Mouse (Mus musculus): Measurements from ENCODE around the gene Arhgef3.
"Not testable (repeated sequence)": the region's sequence is repeated elsewhere in the genome, so short reads cannot be mapped to it uniquely, and the experiment has no call there.

Arhgef3 gene

DNA sequence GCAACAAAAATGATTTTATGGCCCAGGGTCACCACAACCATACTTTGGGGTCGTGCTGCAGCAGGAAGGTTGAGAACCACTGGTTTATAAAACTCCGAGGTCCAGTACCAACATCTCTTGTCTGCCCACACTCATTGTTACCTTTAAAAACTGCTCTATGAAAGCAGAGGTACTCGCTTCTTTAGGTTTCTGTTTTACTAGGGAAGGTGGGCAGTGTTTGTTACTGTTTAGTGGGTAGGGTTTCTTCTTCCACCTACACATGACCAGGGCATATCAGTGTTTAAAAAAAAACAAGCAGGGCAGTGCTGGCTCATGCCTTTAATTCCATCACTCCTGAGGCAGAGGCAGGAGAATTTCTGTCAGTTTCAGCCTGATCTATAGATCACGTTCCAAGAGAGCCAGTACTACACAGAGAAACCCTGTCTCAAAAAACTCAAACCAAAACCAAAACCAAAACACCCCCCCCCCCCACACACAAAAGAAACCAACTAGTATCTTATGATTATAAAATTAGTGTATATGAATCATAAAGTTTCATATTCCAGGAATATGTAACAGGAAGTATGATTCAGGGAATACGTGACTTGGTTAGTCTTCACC, 83.9 kb downstream of the Arhgef3 start:
- DNase-seq (ENCODE audit: low read depth) = no peak

- DNase-seq (ENCODE audit: low read depth) = no peak
Observed at GRCm38 (mm10) chr14:27199119-27199518, 84.4 kb downstream of the Arhgef3 start.

DNA sequence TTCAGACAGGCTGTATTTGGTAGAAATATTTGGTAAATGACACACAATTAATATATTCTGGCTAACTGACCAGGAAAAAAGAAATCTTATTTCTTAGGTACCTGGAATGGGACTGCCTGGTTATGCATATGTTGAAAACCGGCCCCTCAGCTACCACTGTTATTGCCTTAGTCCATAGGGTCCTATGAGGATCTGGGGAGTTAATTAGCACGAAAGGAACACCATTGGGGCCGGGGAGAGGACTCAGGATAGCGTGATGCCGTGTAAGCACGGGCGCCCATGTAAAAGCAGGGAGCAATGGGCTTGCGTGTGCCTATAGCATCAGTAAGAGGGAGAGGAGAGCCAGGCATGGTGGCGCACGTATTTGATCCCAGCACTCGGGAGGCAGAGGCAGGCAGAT, 85.2 kb downstream of the Arhgef3 start:
- DNase-seq (ENCODE audit: low read depth) = no peak

- no peak for DNase-seq (ENCODE audit: low read depth)
Observed at GRCm38 (mm10) chr14:27200743-27201576, 86.3 kb downstream of the Arhgef3 start.

DNA sequence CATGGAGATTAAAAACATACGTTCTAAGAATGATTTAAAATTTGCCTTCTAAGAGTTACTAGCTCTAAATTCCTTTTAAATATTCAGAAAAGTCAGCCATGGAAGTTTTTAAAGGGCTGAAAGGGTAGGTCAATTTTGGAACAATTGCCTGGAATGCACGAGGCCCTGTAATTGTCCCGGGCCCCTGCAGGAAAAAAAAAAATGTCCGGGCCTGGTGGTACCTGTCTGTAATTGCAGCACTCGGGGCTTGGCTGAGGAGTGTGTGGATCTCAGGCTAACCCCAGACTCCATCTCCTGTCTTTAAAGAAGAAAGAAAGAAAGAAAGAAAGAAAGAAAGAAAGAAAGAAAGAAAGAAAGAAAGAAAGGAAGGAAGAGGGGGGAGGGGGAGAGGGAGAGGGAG, 87.1 kb downstream of the Arhgef3 start:
- DNase-seq (ENCODE audit: low read depth) = no peak

DNA sequence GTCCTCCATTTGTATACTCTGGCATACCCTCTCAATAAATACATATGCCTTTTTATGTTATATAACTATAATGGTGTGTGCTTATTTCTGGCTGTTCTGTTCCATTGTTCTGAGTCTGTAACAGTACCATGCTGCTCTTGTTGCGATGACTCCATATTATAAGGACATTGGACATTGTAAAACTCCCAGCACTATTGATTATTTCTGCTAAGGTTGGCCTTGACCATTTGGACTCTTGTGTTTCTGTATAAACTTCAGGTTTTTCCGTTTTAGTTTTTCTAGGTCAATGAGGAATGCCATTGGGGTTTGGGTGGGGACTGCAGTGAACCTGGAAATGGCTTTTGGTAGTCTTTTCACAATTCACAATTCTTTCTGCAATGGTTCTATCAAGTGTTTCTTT, 90.0 kb downstream of the Arhgef3 start:
- DNase-seq (ENCODE audit: low read depth) = no peak

DNA sequence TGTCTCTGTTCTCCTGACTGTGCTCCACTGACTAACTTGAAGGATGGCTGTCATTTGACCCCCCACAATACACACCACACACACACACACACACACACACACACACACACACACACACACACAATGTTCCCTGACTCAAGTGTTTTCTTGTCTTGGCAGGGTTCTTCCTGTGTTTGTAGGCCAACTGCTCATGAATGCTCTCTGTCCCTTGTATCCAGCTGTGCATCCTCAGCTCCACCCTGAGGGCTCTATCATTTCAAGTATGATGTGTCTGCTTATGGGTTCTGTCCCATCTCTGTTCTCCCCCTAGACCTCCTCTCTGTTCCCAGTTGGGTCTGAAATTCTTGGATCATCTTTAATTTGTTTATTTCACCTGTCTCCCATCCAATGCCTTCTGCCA, 91.7 kb downstream of the Arhgef3 start:
- DNase-seq (ENCODE audit: low read depth) = no peak

GRCm38 (mm10) chr14:27209542-27209941, 94.8 kb downstream of the Arhgef3 start:
- no peak for DNase-seq (ENCODE audit: low read depth)

DNA sequence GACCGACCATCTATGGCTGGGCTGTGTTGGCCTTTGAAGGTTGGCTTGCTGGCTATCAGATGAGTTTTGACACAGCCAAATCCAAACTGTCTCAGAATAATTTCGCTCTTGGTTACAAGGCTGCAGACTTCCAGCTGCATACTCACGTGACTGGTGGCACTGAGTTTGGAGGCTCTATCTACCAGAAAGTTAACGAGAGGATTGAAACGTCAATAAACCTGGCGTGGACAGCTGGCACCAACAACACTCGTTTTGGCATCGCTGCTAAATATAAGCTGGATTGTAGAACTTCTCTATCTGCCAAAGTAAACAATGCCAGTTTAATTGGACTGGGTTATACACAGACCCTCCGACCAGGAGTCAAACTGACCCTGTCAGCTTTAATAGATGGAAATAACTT, 96.1 kb downstream of the Arhgef3 start:
- not testable (repeated sequence) for DNase-seq (ENCODE audit: low read depth)

- DNase-seq (ENCODE audit: low read depth) = no peak
Observed at GRCm38 (mm10) chr14:27211743-27212445, 97.2 kb downstream of the Arhgef3 start.

DNA sequence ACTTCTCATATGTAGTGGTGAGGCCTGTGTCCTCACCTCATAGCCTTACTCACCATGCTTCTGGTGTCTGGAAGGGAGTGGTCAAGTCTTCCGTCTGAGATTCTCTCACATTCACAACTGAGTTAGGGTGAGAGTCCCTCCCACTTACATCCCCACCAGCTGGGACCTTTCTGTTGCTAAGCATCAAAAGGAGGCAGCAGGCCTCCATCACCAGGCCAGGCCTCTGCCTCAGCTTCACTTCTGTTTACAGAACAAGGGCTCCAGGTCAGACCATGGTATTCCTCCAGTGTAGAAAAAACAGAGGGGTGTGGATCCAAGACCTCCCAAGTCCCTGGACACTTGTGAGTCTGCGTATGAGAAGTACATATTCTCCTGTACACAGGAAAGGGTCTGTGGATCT, 99.5 kb downstream of the Arhgef3 start:
- DNase-seq (ENCODE audit: low read depth) = no peak

GRCm38 (mm10) chr14:27219668-27220067, 105.0 kb downstream of the Arhgef3 start:
- no peak for DNase-seq (ENCODE audit: low read depth)

- DNase-seq (ENCODE audit: low read depth) = no peak
Observed at GRCm38 (mm10) chr14:27220297-27220696, 105.6 kb downstream of the Arhgef3 start.

DNA sequence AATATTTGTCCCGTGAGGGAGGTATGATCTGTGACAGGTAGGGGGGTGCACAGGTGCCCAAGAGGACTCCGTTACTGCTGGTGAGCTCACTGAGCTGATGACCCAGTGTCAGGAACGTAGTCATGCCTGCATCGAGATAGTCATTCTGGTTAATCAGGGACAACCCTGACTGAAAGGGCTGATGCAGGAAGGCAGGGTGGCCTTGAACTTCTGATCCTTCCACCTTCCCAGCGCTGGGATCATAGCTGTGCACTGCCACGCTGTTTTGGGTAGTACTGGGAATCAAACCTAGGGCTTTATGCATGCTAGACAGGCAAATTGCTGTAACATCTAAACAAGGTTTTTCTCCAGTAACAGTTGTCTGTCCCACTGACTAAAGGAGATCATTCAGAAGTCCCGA, 109.9 kb downstream of the Arhgef3 start:
- no peak for DNase-seq (ENCODE audit: low read depth)

- DNase-seq (ENCODE audit: low read depth) = no peak
Observed at GRCm38 (mm10) chr14:27226288-27226687, 111.6 kb downstream of the Arhgef3 start.

DNA sequence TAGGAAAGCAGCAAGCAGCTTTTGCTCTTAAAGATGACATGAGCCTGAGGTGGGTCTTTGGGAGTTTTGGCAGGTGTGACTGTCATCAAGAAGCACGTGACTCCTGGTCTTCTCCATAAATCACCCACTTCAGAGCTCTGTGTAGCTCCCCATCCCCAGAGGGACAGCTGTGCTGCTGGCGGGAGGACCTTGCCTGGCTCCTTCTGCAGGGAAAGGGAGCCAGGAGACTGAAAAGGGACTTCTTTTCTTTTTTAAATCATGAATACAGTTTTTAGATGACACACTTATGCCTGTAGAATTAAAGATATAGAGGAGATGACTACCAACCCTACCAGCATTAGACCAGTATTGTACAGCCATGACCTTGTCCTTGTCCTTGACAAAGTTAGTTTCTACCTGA, 113.6 kb downstream of the Arhgef3 start:
- DNase-seq (ENCODE audit: low read depth) = no peak

DNA sequence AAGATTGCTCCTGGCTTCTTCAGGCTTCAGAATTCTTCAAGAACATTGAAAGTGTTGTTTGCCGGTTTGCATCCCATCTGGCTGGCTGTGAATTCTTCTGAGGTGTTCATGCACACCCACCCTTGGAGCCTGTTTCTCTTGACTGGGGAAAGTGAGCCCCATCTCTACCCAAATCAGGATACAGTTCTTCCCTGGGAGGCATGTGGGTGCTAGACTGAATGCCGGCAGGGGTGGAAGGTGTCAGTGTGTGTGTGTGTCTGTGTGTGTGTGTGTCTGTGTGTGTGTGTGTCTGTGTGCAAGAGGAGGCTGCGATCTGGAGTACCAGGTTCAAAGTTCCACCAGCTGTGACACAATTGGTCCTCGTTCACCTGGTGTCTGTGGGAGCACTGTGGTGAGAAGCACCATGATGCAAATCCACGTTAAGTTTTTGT, 114.3 kb downstream of the Arhgef3 start:
- DNase-seq (ENCODE audit: low read depth) = no peak

- DNase-seq (ENCODE audit: low read depth) = peak; percentile 14
Observed at GRCm38 (mm10) chr14:27229441-27230147, 114.9 kb downstream of the Arhgef3 start.

- DNase-seq (ENCODE audit: low read depth) = no peak
Observed at GRCm38 (mm10) chr14:27230262-27231022, 115.7 kb downstream of the Arhgef3 start.

- no peak for DNase-seq (ENCODE audit: low read depth)
Observed at GRCm38 (mm10) chr14:27231506-27231905, 116.8 kb downstream of the Arhgef3 start.

DNA sequence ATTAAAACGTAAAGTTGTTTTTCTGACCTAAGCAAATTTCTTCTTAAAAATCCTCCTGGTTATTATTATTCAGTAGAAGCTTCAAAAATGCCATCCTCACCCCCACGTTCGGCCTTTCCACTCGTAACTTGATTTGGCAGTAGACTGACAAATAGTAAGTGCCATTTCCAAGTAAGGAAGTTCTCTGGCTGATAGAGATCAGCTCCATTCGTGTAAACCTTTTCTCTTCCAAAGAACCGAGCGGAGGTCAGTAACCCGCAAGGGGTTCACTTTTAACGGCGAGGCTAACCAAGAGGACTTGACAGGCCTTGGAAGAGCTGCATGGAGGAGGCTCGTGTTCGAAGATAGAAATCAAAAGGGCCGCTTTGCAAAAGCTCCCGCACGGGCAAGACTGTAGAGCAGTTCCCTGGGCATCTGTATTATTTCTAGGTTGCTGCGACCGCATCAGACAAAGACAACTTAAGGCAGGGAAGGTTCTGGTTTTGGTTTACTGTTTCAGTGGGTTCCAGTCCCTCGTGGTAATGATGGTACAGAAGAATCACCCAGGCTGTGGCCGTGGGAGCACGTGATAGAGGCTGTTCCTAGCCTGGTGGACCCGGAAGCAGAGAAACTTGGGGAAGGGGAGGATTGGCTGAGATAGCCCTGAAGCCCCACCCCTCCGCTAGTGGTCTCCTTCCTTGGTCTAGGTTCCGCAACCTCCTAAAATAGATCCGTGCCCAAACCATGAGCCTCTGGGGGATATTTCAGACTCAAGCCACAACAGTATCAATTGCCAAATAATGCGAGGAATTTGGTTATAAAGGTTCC, 117.5 kb downstream of the Arhgef3 start:
- no peak for DNase-seq (ENCODE audit: low read depth)
